Mouse (Mus musculus) embryo, embryonic 10 days (tissue): ENCODE results near the gene Mrps18b.

Source experiments
- DNase-seq: peaks from one replicate; pipeline ENCODE4 v3.0.0-alpha.2; 2015; ENCODE audit warnings: low spot score

Mrps18b gene

DNA sequence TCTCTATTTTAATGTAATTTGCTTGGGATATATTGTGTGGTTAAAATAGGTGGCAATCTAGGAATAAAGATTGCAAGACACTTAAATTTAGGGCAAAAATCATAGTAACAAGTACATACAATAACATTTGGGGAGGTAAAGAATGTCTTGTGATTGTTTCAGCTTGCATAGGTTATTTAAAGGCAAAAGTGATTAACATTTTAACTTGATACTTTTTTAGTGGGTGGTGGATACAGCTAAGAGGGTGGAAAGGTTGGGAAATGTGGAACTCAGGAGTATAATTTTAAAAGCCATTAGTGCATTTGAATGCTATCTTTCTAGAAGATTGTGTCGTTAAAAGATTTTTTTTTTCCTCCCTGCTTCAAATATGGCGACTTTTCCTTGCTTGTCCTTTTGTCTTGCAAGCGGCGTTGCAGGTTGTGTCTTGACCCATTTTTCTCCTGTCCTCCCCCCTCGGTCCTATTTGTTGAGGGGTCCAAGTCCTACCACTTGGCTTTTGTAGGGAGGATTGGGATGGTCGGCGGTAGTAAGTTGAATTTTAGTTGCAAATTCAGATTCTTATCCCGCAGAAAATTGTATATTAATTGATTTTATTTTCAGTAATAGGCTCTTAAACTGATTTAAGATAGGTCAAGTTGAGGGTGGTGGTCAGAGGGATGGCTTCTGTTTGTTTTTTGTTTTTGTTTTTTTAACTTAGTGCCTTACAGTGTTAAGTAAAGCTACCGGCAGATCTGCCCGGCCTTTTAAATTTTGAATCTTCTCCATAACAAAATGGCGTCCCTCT, 2.3 kb upstream of the Mrps18b start:
- DNase-seq = peak; percentile 61

DNA sequence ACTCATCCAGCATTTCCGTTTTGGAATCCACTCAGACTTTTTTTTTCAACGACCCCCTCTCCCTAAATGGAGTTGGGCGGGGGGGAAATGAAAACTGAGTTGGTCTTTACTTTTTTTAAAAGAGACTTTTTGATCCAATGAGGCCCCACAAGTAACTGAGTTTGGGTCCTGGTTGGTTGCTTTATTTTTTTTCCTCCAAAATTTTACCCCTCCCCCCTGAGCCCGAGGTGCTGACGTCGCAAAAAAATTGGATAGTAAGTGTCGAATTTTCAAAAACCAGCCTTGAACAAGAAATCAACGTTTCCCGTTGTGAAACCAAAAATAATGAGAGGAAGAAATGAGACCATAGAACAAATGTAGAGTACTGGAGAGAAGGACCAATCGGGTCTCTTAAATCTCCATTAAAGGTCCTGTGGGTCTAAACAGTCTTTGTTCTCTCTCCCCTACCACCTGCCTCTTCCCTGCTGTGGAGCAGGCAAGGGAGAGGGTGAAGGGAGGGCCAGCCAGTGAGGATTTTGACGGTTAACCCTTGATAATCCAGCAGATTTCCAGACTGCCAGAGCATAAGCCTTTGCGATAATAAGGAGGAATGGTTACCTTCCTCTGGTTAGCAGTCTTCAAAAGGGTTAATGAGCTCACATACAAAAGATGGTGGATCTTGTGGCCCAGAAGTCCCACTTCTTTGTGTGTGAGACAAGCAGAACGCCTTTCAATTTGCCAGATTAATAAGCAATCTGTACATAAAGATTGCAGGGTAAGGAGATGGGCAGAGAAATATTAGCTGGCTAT, 1.5 kb upstream of the Mrps18b start:
- DNase-seq = peak; percentile 64

DNA sequence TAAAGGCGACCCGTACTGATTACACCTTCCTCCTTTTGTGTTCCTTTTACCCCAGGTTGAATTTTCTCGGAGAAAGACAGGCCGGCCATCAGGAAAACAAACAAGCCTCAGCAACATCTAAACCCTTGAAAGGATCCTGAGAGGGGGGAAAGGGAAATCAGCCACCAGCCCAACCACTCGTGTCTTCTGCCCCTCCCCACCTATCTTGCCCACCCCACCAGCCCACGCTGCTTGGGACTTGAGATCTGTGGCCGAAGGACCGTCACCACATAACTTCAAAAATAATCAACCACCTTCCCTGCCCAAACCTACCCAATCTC, 914 bp upstream of the Mrps18b start:
- DNase-seq = peak; percentile 40

DNA sequence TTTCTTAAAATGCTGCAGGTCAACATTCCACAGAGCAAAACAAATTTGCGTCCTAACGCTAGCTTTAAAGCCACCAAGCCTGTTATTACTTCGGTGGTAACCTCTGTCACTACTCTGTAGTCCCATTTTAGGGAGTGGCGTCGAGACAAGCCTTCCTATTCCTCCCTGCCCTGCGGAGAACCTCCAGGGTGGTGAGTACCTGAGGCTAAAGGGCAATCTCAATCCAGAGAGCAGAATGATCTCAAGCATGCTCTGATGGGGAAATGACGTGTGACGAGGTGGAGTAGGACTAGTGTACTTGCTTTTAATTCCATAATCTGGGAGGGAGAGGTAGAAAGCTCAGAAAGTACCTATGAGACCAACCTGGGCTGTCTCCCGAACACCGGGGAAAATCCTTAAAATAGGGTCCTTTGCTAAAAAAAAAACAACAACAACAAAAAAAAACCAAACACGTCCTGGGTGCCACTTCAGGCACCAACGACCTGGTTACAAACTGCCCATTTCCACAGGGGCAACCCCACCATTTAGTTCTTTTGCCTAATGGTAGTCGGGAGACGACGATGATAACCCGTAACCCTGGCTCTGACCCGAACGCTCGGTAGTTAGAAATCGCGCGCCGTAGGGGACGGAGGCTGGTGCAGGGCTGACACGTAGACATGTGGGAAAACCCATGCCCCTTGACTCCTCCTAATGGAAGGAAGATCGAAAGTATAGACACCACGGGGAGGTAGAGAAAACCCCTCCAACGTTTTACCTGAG, 472 bp downstream of the Mrps18b start:
- DNase-seq = peak; percentile 17

DNA sequence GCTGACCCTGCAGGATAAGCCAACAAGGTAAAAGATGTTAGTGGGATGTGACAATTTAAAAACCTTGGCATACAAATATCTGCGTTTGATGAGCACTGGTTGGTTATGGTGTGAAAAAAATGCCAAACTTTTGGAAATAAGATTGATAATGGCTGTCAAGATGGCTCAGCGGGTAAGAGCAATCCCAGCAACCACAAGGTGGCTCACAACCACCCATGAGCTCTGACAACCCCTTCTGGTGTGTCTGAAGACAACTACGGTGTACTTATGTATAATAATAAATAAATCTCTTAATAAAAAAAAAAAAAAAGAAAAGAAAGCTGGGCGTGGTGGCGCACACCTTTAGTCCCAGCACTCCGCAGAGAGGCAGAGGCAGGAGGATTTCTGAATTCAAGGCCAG, 1.2 kb downstream of the Mrps18b start:
- DNase-seq = no peak

DNA sequence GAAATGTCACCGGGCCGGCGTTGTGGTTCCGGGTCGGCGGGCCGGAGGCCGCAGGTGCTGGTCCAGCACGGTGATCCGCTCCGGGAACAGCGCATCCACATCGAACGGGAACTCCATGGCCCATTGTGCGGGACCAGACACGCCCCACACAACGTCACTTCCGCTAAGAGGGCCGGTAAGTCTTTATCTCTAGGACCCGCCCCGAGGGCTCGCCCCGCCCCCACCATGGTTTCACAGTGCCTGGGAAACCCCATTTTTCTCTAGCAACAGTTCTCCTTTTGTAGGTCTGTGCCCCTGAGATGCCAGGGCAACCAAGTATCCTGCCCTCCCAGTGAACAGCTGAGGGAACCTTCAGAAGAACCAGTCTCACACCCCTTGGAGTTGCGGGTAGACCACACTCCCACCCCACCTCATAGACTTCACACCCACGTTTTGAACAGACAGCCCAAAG, 6.2 kb downstream of the Mrps18b start, which contains the start of gene Atat1:
Gene Atat1, minus strand, starts transcription at position 157 of the 451 bp plus-strand sequence.
- DNase-seq = peak; percentile 97

DNA sequence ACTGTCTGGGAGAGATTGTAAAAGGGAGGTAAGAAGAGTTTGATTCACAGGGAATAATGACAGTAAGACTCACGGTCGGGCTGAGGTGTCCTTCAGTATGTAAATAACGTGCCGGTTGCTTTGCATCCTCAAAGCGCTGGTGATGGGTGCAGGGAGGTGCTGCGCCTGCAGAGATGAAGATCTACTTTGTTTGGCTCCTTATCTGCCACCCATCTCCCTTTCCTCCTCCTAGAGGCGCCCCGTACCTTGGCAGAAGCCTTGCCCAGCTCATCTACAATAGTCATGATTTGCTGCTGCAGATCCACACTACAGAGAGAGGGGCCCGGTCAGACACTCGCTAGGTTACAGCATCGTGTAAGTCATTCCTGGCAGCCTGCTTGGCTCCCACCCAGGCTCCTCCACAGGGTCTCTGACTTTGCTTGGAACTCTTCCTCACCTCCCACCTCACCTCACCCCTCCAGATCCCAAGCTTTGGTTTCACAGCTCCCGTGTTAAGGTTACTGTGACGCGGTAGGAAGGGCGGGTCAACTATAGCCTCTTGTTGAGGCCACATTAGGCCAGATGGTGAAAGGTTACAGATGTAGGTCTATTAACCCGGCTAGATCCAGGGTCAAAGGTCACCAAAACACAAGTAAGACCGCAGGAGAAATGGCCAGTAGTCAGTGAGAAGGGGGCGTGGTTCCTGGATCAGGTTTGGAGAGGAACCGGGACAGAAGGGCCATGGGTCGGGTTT, 6.8 kb downstream of the Mrps18b start:
- DNase-seq = no peak

DNA sequence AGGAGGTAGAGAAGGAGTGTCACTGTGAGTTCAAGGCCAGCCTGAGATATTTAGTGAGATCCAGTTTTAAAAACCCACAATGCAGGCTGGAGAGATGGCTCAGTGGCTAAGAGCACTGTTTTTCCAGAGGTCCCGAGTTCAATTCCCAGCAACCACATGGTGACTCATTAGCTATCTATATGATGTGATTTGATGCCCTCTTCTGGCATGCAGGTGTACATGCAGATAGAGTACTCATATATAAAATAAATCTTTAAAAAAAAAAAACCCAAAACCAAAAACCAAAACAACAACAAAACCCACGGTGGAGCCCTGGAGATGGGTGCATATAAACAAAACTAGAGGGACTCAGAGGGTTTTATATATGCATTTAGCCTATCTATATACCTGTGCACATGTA, 8.6 kb downstream of the Mrps18b start:
- DNase-seq = no peak

DNA sequence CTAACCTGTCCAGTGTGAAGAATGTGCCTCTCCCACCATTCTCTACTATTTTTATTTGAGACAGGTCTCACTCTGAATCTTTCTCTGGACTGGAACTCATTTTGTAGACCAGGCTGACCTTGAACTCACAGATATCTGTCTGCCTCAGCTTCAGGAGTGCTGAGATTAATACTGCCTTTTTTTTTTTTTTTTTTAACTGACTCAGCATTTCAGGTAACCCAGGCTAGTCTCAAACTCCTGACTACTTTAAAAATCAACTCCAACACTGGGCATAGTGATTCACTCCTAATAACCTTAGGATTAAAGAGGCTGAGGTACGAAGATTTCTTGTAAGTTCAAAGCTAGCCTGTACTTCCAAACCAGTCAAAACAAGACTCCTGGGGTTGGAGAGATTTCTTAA, 10.6 kb downstream of the Mrps18b start:
- DNase-seq = no peak

DNA sequence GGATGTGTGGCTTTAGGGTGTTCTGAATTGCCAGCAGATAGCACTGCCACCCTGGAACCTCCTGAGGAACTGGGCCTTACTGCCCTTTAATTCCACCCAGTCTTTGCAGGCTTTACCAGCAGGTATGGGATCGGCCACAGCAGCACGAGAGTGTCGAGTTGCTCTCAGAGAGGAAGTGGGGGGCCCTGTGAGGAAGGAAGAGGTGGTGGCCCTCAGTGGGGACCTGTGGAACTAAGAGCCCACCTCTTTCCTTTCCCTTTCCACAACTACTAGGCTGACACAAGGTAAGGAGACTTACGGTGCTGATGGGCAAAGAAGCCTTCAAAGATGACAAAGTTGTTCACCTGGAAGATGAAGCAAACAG, 12.2 kb downstream of the Mrps18b start:
- DNase-seq = no peak

DNA sequence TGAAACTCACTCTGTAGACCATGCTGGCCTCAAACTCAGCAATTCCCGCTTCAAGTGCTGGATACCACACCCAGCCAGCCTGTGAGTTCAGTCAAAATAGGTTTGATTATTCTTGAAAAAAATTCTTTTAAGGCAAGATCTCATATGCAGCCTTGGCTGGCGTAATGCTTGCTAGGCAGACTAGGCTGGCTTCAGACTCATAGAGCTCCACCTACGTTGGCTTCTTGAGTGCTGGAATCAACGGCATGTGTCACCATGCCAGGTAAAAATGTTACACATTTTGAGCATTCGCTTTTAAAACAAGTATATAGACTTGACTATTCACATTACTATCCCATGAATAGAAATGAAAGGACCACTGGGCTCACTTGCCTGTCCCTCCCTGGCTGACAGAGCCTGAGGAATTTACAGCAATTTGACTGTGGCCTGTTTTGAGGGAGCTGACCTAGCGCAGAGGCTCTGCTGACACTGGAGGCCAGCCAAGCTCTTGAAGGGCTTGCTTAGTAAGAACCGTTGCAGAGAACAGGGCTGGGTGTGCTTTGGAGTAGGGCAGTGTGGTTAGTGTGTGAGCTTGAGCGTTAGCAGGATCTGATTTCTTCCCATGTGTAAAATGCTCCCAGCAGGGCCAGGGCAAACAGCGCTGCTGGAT, 12.7 kb downstream of the Mrps18b start:
- no peak for DNase-seq

DNA sequence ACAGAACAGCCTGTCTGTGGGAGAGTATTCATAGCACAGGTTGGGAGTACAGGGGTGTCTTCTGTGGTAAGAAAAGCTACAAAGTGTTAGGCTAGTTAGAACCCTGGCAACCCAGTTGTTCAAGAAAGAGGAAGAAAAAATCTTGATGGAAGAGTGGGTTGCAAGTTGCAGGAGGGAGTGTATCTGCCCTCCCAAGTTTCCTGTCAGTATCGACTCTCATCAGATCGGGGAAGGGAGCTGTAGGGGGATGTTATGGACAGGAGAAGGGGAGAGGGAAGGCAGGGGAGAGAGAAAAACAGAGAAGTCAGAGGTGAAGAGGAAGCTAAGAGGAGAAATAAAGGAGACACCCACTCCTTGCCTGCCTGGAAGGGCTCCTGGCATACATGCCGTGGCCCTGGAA, 15.6 kb downstream of the Mrps18b start:
- DNase-seq = no peak

DNA sequence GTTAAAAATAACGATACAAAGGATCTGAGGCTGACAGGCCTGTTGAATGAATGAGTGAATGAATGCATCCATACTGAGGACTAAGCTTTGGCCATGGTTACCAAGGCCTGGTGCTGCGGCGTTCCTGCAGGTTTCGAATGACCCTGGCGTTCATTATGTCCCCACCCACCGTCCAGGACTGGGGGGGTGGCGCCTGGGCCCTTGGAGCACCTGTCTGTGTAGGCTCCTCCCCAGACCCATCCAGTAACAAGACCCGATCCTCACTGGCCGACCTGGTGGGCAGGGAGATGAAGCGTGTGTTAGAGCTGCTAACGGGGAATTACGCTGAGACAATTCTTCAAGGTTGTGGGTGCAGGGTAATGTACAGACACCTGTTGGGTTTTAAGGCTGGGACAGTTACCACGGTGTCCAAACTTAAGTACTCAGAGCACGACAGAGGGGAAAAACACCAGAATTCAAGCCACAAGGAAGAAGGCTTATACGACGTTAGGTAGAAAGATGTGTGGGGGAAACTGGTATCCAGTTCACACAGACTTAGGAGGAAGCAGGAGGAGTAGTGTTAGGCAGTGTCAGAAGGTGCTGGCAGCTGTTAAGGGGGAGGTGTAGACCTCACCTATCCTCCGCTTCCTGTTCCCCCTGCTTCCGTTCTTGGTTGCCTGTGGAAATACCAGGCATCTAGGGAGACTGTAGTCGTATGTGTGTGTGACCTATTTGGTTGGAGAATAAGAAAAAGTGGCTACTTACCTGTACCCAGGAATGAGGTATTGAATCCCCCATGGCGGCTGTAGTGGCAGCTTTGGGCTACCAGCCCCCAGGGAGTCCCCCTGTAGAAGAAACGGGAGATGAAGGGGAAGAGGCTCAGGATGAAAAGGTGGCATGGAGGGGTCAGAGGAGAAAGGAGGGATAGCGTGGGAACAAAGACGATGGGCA, 18.3 kb downstream of the Mrps18b start:
- peak; percentile 13 for DNase-seq

DNA sequence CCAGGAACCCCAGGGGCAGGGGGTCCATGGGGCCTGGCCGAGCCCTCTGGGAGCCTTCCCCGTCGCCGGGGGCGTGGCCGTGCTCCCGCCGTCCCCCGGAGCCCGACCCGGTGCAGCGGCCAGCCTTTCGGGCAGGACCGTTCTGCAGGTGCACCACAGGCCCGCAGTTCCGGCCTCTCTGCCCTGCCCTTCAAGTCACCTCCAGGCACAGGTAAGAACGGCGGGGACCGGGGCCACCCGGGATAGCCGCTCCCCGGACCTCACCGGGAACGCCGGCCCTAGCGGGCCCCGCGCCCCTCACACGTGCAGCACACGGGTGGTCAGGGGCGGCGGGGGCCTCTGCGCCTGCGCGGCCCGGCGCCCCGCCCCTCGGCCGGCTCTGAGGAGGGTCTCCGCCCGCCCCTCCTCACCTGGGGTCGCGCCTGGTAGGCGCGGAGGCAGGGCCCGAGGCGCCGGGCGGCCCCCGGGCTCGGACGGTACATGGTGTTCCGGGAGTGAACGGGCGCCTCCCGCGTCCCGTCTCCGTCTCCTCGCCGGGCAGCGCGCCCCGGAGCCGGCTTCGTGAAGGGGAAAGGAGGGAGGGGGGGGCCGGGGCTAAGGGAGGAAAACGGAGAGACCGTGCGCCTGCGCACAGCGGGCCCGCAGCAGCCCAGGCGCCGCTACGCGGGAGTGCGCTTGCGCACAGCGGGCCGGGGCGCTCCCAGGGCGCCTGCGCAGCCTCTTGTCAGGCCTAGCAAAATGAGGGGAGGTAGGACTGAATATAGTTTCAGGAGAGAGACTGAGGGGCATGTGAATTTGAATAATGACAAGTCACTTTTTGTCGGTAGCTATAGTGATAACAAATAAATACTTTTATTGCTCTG, 19.2 kb downstream of the Mrps18b start, which contains the start of gene 2310061I04Rik:
Gene 2310061I04Rik, minus strand, starts transcription at position 651 of the 863 bp plus-strand sequence.
- peak; percentile 88 for DNase-seq

DNA sequence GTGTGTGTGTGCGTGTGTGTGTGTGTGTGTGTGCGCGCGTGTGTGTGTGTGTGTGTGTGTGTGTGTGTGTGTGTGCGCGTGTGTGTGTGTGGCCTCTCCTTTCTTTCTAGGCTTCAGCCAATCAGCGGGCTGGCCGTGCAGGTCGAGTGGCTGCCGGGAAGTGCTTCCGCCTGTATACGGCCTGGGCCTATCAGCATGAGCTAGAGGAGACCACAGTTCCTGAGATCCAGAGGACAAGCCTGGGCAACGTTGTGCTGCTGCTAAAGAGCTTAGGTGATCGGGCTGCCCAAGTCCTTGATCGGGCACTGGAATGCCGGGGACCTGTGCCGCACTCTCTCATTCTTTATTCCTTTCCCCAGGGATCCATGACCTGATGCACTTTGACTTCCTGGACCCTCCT, 28.5 kb downstream of the Mrps18b start:
- DNase-seq = no peak

DNA sequence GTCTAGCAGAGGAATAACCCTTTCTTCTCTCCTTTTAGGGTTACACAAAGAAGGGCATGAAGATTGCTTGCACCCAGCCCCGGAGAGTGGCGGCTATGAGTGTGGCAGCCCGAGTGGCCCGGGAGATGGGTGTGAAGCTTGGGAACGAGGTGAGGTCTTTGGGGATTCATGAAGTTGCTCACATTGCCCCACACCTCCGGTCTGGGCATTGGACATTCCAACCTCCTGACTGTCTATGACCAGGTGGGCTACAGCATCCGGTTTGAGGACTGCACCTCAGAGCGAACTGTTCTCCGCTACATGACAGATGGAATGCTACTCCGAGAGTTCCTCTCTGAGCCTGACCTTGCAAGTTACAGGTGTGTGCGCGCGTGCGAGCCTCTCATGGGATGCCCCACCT, 32.4 kb downstream of the Mrps18b start:
- DNase-seq = no peak

DNA sequence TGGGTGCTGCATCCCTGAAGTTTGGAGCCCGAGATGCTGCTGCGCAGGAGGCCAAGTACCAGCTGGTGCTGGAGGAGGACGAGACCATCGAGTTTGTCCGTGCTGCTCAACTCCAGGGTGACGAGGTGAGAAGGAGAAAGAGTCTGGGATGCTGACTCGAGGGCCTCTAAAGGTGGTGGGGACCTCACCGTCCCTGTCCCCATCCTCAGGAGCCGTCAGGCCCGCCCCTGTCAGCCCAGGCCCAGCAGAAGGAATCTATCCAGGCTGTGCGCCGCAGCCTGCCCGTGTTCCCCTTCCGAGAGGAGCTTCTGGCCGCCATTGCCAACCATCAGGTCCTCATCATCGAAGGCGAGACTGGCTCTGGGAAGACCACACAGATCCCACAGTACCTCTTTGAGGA, 33.3 kb downstream of the Mrps18b start:
- DNase-seq = no peak

DNA sequence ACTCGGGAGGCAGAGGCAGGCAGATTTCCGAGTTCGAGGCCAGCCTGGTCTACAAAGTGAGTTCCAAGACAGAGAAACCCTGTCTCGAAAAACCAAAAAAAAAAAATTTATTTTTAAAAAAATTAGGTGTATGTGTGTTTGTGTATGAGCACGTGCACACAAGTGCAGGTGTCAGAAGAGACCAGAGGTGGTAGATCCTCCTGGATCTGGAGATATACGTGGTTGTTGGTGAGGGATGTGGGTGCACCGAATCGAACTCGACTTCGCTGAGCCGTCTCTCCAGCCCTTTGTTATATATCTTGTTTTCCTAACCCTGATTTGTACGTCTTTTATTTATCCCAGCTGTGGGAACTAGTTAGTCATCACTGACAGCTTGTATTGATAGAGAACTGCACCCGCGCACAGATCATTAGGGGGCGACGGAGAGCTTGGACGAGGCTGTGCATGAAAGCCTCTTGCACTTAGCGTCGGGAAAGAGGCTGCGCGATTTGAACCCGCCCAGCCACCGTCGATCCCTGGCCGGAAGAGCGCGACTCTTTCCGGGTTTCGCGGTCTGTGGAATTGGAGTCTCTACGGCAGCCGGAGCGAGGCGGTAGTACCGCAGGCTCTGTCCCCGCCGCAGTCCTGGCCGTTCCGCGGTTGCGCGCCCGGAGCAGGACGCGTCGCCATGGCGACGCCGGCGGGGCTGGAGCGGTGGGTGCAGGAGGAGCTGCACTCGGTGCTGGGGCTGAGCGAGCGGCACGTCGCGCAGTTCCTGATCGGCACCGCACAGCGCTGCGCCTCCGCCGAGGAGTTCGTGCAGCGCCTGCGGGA, 36.7 kb downstream of the Mrps18b start, which contains the start of gene Dhx16:
Gene Dhx16, plus strand, starts transcription at position 575 of the 813 bp plus-strand sequence.
- DNase-seq = peak; percentile 97
